Mouse (Mus musculus) liver, embryonic 14.5 days (tissue): ENCODE results near the gene Psmd1.

Experiments
- CTCF ChIP-seq: IDR thresholded peaks from 2 replicates; pipeline ENCODE4 v1.5.1; 2016; ENCODE audit warnings: antibody characterized with exemption, low read depth, control low read depth
- EP300 ChIP-seq: IDR thresholded peaks from 2 replicates; pipeline ENCODE4 v1.6.1; 2016; ENCODE audit warnings: antibody characterized with exemption, low read depth

- TF ChIP-seq CTCF: no peak
- no peak for TF ChIP-seq EP300
Observed at GRCm38 (mm10) chr1:86154133-86154823, 90.1 kb downstream of the Psmd1 start, which contains the start of gene Armc9.
